ENCODE assay signal across 9 mouse cellular contexts in genomic region chr10:84371681-84372160, GRCm38 (mm10).
A peak's percentile ranks its signal among the peaks of the same experiment; 100 is the strongest.
DNase-seq lines count a peak whose midpoint lies in the region; ATAC-seq and TF ChIP-seq lines count a peak whose summit lies in the region.
"Had no signal": no experiment of that assay in that cellular context is flagged by ENCODE, and none has a peak within 500 bp of the region (broad histone marks: within the 10 kb centered on the region; RNA-seq: fewer than 3 reads in every experiment).

No protein-coding gene starts in this region.

- H3K9me3 ChIP-seq in embryonic facial prominence, embryonic 15.5 days (replicated peaks), result no peaks in the 10 kb centered on the region
- H3K9me3 ChIP-seq in hindbrain, postnatal 0 days (ENCODE audit: low read length), result no peaks in the 10 kb centered on the region

- no peak overlapping the region for H3K4me3 ChIP-seq in embryonic facial prominence, embryonic 15.5 days (replicated peaks)
- H3K4me3 ChIP-seq in hindbrain, postnatal 0 days (ENCODE audit: low read length), result no peak overlapping the region

- H3K27me3 ChIP-seq in embryonic facial prominence, embryonic 15.5 days, result no peaks in the 10 kb centered on the region
- H3K27me3 ChIP-seq in hindbrain, postnatal 0 days (ENCODE audit: insufficient read depth, low read length), result no peaks in the 10 kb centered on the region

- 44% methylated on average over 10 of the region's 10 CpGs for WGBS in embryonic facial prominence, embryonic 15.5 days
- WGBS in hindbrain, postnatal 0 days, result 28% methylated on average over 10 of the region's 10 CpGs

- no peak for TF ChIP-seq CTCF in hindbrain, postnatal 0 days (IDR thresholded peaks at IDR 0.05; ENCODE audit: low read depth)

- no peak overlapping the region for H3K9ac ChIP-seq in embryonic facial prominence, embryonic 15.5 days
- no peak overlapping the region for H3K9ac ChIP-seq in hindbrain, postnatal 0 days (replicated peaks; ENCODE audit: low read length)

- no peak for DNase-seq in frontal cortex, postnatal 14 days (ENCODE audit: low spot score in 2 of 2)
- peak; percentile 29 for DNase-seq in ES-CJ7 (ENCODE audit: low read depth, low spot score)
- DNase-seq in hindbrain, postnatal 0 days (ENCODE audit: low spot score), result no peak
- DNase-seq in urinary bladder, postnatal 10 days (ENCODE audit: low spot score), result no peak
- no peak for DNase-seq in adrenal gland, postnatal 25 days
- DNase-seq in left cerebral cortex, adult 8-10 months (ENCODE audit: low spot score in 2 of 2), result no peak
- DNase-seq: lung, postnatal 4 days had no signal

- peaks cover 18% of the 10 kb centered on the region for H3K4me1 ChIP-seq in embryonic facial prominence, embryonic 15.5 days
- H3K4me1 ChIP-seq in hindbrain, postnatal 0 days (ENCODE audit: insufficient read depth, low read length), result peaks cover 15% of the 10 kb centered on the region; the same call in 1 of the 2 replicates

- ATAC-seq in frontal cortex, adult (ENCODE audit: low TSS enrichment), result peak; percentile 28; the same call in 1 of the 2 replicates
- no peak for ATAC-seq in embryonic facial prominence, embryonic 15.5 days (ENCODE audit: insufficient number of reproducible peaks, low FRiP score, low TSS enrichment, low read depth)
- peak; percentile 36; the same call in 1 of the 2 replicates for ATAC-seq in hindbrain, postnatal 0 days

- peaks cover 24% of the 10 kb centered on the region for H3K36me3 ChIP-seq in embryonic facial prominence, embryonic 15.5 days
- peaks cover 16% of the 10 kb centered on the region for H3K36me3 ChIP-seq in hindbrain, postnatal 0 days (ENCODE audit: insufficient read depth, low read length)

- H3K27ac ChIP-seq in embryonic facial prominence, embryonic 15.5 days (replicated peaks), result peak overlapping the region; percentile 28; the same call in 1 of the 2 replicates
- H3K27ac ChIP-seq in hindbrain, postnatal 0 days, result peak overlapping the region; percentile 17; the same call in 1 of the 2 replicates

- H3K4me2 ChIP-seq in embryonic facial prominence, embryonic 15.5 days (replicated peaks), result no peak overlapping the region
- H3K4me2 ChIP-seq in hindbrain, postnatal 0 days (ENCODE audit: low read depth, low read length), result peak overlapping the region; percentile 2; the same call in 1 of the 2 replicates
